Mouse (Mus musculus) olfactory bulb, adult 2 months (tissue): ENCODE results near the gene Tssk4.

Source experiments
- CTCF ChIP-seq: fragments of 200-500 bp; IDR thresholded peaks from 2 replicates; pipeline ENCODE4 v1.5.1; 2012; ENCODE audit warnings: low read depth, mild to moderate bottlenecking, low read length, moderate library complexity; ENCODE audit not compliant: insufficient read depth
- POLR2A ChIP-seq: fragments of 200-500 bp; IDR thresholded peaks from 2 replicates; pipeline ENCODE4 v1.6.1; 2012; ENCODE audit warnings: mild to moderate bottlenecking, low read depth, low read length, moderate library complexity; ENCODE audit not compliant: insufficient read depth

GRCm38 (mm10) chr14:55660636-55661035 is 10.7 kb downstream of the Tssk4 start:
- TF ChIP-seq CTCF (no peak), POLR2A (no peak)
